Mouse (Mus musculus): ENCODE measurements around the gene Ocel1. TPM values are rescaled to one million over a fixed set of nuclear protein-coding genes. Genes with fewer than 3 reads are reported as not detected.
"Not testable (repeated sequence)": the region's sequence is repeated elsewhere in the genome, so short reads cannot be mapped to it uniquely, and the experiment has no call there.

The Ocel1 gene
- 5.5 and 5.7 TPM in 2 replicates for polyA plus RNA-seq (2016; fragmentation: Nextera tagmentation; extraction: Ambion mirVana)

DNA sequence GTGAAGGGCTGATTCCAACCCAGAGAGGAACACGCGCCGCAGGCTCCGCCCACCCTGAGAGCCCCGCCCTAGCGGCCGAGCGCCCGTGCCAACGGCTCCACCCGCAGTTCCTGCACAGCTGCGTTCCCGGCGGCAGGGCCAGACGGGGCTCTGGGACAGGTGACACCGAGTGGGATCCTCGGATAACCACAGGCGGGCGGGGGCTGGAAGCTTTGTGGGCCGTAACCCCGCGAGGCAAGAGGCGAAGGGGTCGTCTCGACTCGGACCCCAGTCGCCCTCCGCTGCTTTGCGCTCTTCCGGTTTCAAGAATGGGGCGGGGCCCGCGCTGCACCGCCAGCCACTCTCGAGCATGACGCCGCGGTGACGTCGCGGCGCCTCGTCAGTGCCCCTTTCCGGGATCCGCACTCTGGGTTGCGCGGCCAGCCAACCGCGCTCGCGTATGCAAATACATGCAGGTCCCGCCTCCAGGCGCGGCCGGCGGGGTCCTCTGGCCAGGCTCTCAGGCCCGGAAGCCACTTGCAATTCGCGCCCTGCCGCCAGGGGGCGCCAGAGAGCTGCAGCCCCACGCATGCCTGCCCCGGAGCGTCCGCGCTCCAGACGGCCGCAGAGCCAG lies at the start of gene Ocel1:
TSS of gene Ocel1 (plus strand) at position 63 of the 613 bp plus-strand sequence.
- Histone ChIP-seq H3K36me3 (peaks cover 48% of the 10 kb centered on the region), H3K4me1 (replicated peaks) (peaks cover 46% of the 10 kb centered on the region)
- WGBS: under 1% methylated on average over 68 of the region's 68 CpGs

GRCm38 (mm10) chr8:71322939-71323338 lies 48.2 kb upstream of the Ocel1 start:
- no peak overlapping the region for H3K4me3 ChIP-seq
- H3K27me3 ChIP-seq (replicated peaks): no peaks in the 10 kb centered on the region
- ATAC-seq (ENCODE audit: insufficient number of reproducible peaks, low FRiP score): no peak
- H3K4me1 ChIP-seq (replicated peaks): 0 out of 2 replicates have a peak, but pooled peaks cover 4% of the 10 kb centered on the region
- no peak overlapping the region for H3K9ac ChIP-seq
- WGBS: 86% methylated on average over 3 of the region's 3 CpGs
- no peak overlapping the region for H3K27ac ChIP-seq (ENCODE audit: poor library complexity, severe bottlenecking)
- H3K9me3 ChIP-seq (replicated peaks): no peaks in the 10 kb centered on the region
- H3K4me2 ChIP-seq: no peak overlapping the region
- H3K36me3 ChIP-seq: peaks cover 72% of the 10 kb centered on the region

More for the DNA sequence above, at the start of gene Ocel1:
- Histone ChIP-seq H3K9ac (peak within 1 kb of the TSS; percentile 59), H3K4me2 (peak within 1 kb of the TSS; percentile 62), H3K9me3 (replicated peaks) (no peaks in the 10 kb centered on the region), H3K4me3 (peak within 1 kb of the TSS; percentile 64), H3K27me3 (replicated peaks) (no peaks in the 10 kb centered on the region), H3K27ac (ENCODE audit: poor library complexity, severe bottlenecking) (peak within 1 kb of the TSS; percentile 59)
- peak; percentile 91 for ATAC-seq (ENCODE audit: insufficient number of reproducible peaks, low FRiP score)

- H3K27me3 ChIP-seq (replicated peaks): no peaks in the 10 kb centered on the region
- no peak overlapping the region for H3K4me2 ChIP-seq
- peak; percentile 54; the same call in 1 of the 2 replicates for ATAC-seq (ENCODE audit: insufficient number of reproducible peaks, low FRiP score)
- H3K9ac ChIP-seq: no peak overlapping the region
- no peaks in the 10 kb centered on the region for H3K9me3 ChIP-seq (replicated peaks)
- H3K4me1 ChIP-seq (replicated peaks): no peaks in the 10 kb centered on the region
- peaks cover 79% of the 10 kb centered on the region for H3K36me3 ChIP-seq
- 87% methylated on average over 1 of the region's 1 CpGs for WGBS
- H3K4me3 ChIP-seq: no peak overlapping the region
- H3K27ac ChIP-seq (ENCODE audit: poor library complexity, severe bottlenecking): no peak overlapping the region
Observed at GRCm38 (mm10) chr8:71324848-71325247, 46.2 kb upstream of the Ocel1 start.

GRCm38 (mm10) chr8:71337834-71338233 lies 33.3 kb upstream of the Ocel1 start:
- H3K27ac ChIP-seq (ENCODE audit: poor library complexity, severe bottlenecking); H3K9ac ChIP-seq; H3K4me1 ChIP-seq (replicated peaks); H3K4me3 ChIP-seq; H3K27me3 ChIP-seq (replicated peaks); H3K9me3 ChIP-seq (replicated peaks); H3K4me2 ChIP-seq; ATAC-seq (ENCODE audit: insufficient number of reproducible peaks, low FRiP score): not testable (repeated sequence)
- WGBS: 96% methylated on average over 6 of the region's 6 CpGs
- peaks cover 74% of the 10 kb centered on the region for H3K36me3 ChIP-seq

- ATAC-seq (ENCODE audit: insufficient number of reproducible peaks, low FRiP score): no peak
- no peaks in the 10 kb centered on the region for H3K4me1 ChIP-seq (replicated peaks)
- H3K9ac ChIP-seq: no peak overlapping the region
- no peak overlapping the region for H3K4me3 ChIP-seq
- no peak overlapping the region for H3K4me2 ChIP-seq
- H3K9me3 ChIP-seq (replicated peaks): no peaks in the 10 kb centered on the region
- H3K27ac ChIP-seq (ENCODE audit: poor library complexity, severe bottlenecking): no peak overlapping the region
- H3K36me3 ChIP-seq: peaks cover 83% of the 10 kb centered on the region
- no peaks in the 10 kb centered on the region for H3K27me3 ChIP-seq (replicated peaks)
- WGBS: 78% methylated on average over 5 of the region's 5 CpGs
Observed at GRCm38 (mm10) chr8:71340625-71341024, 30.5 kb upstream of the Ocel1 start.

- ATAC-seq (ENCODE audit: insufficient number of reproducible peaks, low FRiP score): no peak
- 79% methylated on average over 1 of the region's 1 CpGs for WGBS
- Histone ChIP-seq H3K4me2 (no peak overlapping the region), H3K4me1 (replicated peaks) (no peaks in the 10 kb centered on the region; the same call in 1 of the 2 replicates), H3K36me3 (peaks cover 97% of the 10 kb centered on the region), H3K4me3 (no peak overlapping the region), H3K9me3 (replicated peaks) (no peaks in the 10 kb centered on the region), H3K9ac (no peak overlapping the region), H3K27me3 (replicated peaks) (no peaks in the 10 kb centered on the region), H3K27ac (ENCODE audit: poor library complexity, severe bottlenecking) (no peak overlapping the region)
Observed at GRCm38 (mm10) chr8:71346581-71346980, 24.5 kb upstream of the Ocel1 start.

- Histone ChIP-seq H3K9me3 (replicated peaks) (no peaks in the 10 kb centered on the region), H3K4me1 (replicated peaks) (no peaks in the 10 kb centered on the region; the same call in 1 of the 2 replicates), H3K4me3 (no peak overlapping the region), H3K36me3 (peaks cover 100% of the 10 kb centered on the region), H3K4me2 (no peak overlapping the region), H3K27me3 (replicated peaks) (no peaks in the 10 kb centered on the region), H3K9ac (no peak overlapping the region), H3K27ac (ENCODE audit: poor library complexity, severe bottlenecking) (no peak overlapping the region)
- ATAC-seq (ENCODE audit: insufficient number of reproducible peaks, low FRiP score): no peak
- 42% methylated on average over 3 of the region's 3 CpGs for WGBS
Observed at GRCm38 (mm10) chr8:71351117-71351516, 20.0 kb upstream of the Ocel1 start.

- Histone ChIP-seq H3K9ac (no peak overlapping the region), H3K36me3 (peaks cover 100% of the 10 kb centered on the region)
- 94% methylated on average over 1 of the region's 1 CpGs for WGBS
Observed at GRCm38 (mm10) chr8:71351520-71351919, 19.6 kb upstream of the Ocel1 start.

GRCm38 (mm10) chr8:71358026-71358425 lies 13.1 kb upstream of the Ocel1 start:
- H3K27ac ChIP-seq (ENCODE audit: poor library complexity, severe bottlenecking): no peak overlapping the region
- H3K36me3 ChIP-seq: peaks cover 83% of the 10 kb centered on the region
- H3K4me3 ChIP-seq: no peak overlapping the region
- H3K9ac ChIP-seq: no peak overlapping the region
- no peak for ATAC-seq (ENCODE audit: insufficient number of reproducible peaks, low FRiP score)
- no peak overlapping the region for H3K4me2 ChIP-seq
- 85% methylated on average over 3 of the region's 3 CpGs for WGBS
- no peaks in the 10 kb centered on the region for H3K27me3 ChIP-seq (replicated peaks)
- H3K4me1 ChIP-seq (replicated peaks): no peaks in the 10 kb centered on the region
- H3K9me3 ChIP-seq (replicated peaks): no peaks in the 10 kb centered on the region

More at GRCm38 (mm10) chr8:71351520-71351919, 19.6 kb upstream of the Ocel1 start:
- Histone ChIP-seq H3K4me3 (no peak overlapping the region), H3K27me3 (replicated peaks) (no peaks in the 10 kb centered on the region), H3K4me2 (no peak overlapping the region), H3K4me1 (replicated peaks) (no peaks in the 10 kb centered on the region; the same call in 1 of the 2 replicates), H3K27ac (ENCODE audit: poor library complexity, severe bottlenecking) (no peak overlapping the region), H3K9me3 (replicated peaks) (no peaks in the 10 kb centered on the region)
- no peak for ATAC-seq (ENCODE audit: insufficient number of reproducible peaks, low FRiP score)

GRCm38 (mm10) chr8:71366771-71367528 lies 4.1 kb upstream of the Ocel1 start, which contains the start of gene Use1:
TSS of gene Use1 (plus strand) at chr8:71366848.
- peak within 1 kb of the TSS; percentile 81 for H3K4me2 ChIP-seq
- no peaks in the 10 kb centered on the region for H3K9me3 ChIP-seq (replicated peaks)
- peaks cover 30% of the 10 kb centered on the region for H3K4me1 ChIP-seq (replicated peaks)
- H3K9ac ChIP-seq: peak within 1 kb of the TSS; percentile 78
- no peaks in the 10 kb centered on the region for H3K27me3 ChIP-seq (replicated peaks)
- WGBS: under 1% methylated on average over 56 of the region's 56 CpGs
- peak; percentile 86 for ATAC-seq (ENCODE audit: insufficient number of reproducible peaks, low FRiP score)
- H3K4me3 ChIP-seq: peak within 1 kb of the TSS; percentile 72
- H3K36me3 ChIP-seq: peaks cover 13% of the 10 kb centered on the region
- peak within 1 kb of the TSS; percentile 90 for H3K27ac ChIP-seq (ENCODE audit: poor library complexity, severe bottlenecking)

DNA sequence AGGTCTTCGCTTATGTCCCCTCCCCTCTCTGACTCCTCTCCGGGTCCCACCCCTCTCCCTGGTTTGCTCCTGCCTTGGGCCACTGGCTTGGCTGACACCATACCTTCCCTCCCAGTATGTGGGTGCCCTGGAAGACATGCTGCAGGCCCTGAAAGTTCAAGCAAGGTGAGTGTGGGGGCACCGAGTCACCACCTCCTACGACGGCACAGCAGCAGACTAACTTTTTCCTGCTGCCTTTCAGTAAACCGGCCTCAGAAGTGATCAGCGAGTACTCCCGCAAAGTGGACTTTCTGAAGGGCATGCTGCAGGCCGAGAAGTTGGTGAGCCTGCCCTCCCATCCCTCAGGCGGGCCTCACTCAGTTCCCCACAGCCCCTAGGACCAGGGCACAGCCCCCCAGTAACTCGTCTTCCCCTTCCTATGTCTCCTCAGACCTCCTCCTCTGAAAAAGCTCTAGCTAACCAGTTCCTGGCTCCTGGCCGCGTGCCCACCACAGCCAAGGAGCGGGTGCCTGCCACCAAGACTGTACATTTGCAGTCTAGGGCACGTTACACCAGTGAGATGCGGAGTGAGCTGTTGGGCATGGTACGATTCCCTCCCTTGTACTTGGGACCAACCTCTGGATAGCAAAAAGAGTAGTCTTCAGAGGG lies 3.4 kb upstream of the Ocel1 start:
- no peak for ATAC-seq (ENCODE audit: insufficient number of reproducible peaks, low FRiP score)
- 44% methylated on average over 17 of the region's 17 CpGs for WGBS

More for the DNA sequence above, 3.4 kb upstream of the Ocel1 start:
- peak overlapping the region; percentile 72 for H3K4me3 ChIP-seq
- H3K36me3 ChIP-seq: peaks cover 15% of the 10 kb centered on the region
- H3K27me3 ChIP-seq (replicated peaks): no peaks in the 10 kb centered on the region
- peak overlapping the region; percentile 78 for H3K9ac ChIP-seq
- H3K9me3 ChIP-seq (replicated peaks): no peaks in the 10 kb centered on the region
- H3K4me2 ChIP-seq: peak overlapping the region; percentile 81
- H3K27ac ChIP-seq (ENCODE audit: poor library complexity, severe bottlenecking): peak overlapping the region; percentile 90
- peaks cover 30% of the 10 kb centered on the region for H3K4me1 ChIP-seq (replicated peaks)
